9 mouse cellular contexts compared by ENCODE assay signal in genomic region chr6:118954988-118955554, GRCm38 (mm10).
"Had no signal": no experiment of that assay in that cellular context is flagged by ENCODE, and none has a peak within 500 bp of the region (broad histone marks: within the 10 kb centered on the region; RNA-seq: fewer than 3 reads in every experiment).

No protein-coding gene starts in this region.

- H3K36me3 ChIP-seq: kidney, embryonic 15.5 days; limb, embryonic 15.5 days; midbrain, embryonic 13.5 days had no signal

- H3K4me1 ChIP-seq: limb, embryonic 15.5 days; midbrain, embryonic 13.5 days had no signal

- H3K4me3 ChIP-seq: kidney, embryonic 15.5 days; limb, embryonic 15.5 days; midbrain, embryonic 13.5 days had no signal

- H3K27ac ChIP-seq: kidney, embryonic 15.5 days; limb, embryonic 15.5 days; midbrain, embryonic 13.5 days had no signal

- ATAC-seq: intestine, embryonic 16.5 days; midbrain, embryonic 13.5 days had no signal

- H3K4me2 ChIP-seq: kidney, embryonic 15.5 days; limb, embryonic 15.5 days; midbrain, embryonic 13.5 days had no signal

- DNase-seq: kidney, adult 2 months; kidney, postnatal 14 days; right cerebral cortex, adult 18-20 months; right cerebral cortex, postnatal 25 days; thymus, postnatal 36 days had no signal

- H3K27me3 ChIP-seq: kidney, embryonic 15.5 days; limb, embryonic 15.5 days; midbrain, embryonic 13.5 days had no signal

- H3K9ac ChIP-seq: kidney, embryonic 15.5 days; limb, embryonic 15.5 days; midbrain, embryonic 13.5 days had no signal

- H3K9me3 ChIP-seq: kidney, embryonic 15.5 days; limb, embryonic 15.5 days; midbrain, embryonic 13.5 days had no signal
